Mouse (Mus musculus) myocyte (in vitro differentiated cells): ENCODE data around the gene Zfand6. TPM values are rescaled to one million over a fixed set of nuclear protein-coding genes. Genes with fewer than 3 reads are reported as not detected.
A peak's percentile ranks its signal among the peaks of the same experiment; 100 is the strongest.

Experiments
- H3K27me3 ChIP-seq: one replicate; pipeline ENCODE4 v1.6.1; 2011; ENCODE audit not compliant: control insufficient read depth, insufficient read depth, insufficient read length
- H3K36me3 ChIP-seq: one replicate; pipeline ENCODE4 v1.6.1; 2011; ENCODE audit not compliant: control insufficient read depth, insufficient read depth
- H3K4me2 ChIP-seq: one replicate; pipeline ENCODE4 v1.6.1; 2011; ENCODE audit warnings: low read depth, control low read depth
- H3K4me3 ChIP-seq: one replicate; pipeline ENCODE4 v1.5.1; 2011; ENCODE audit warnings: mild to moderate bottlenecking, control low read depth, moderate library complexity
- H3K79me2 ChIP-seq: one replicate; pipeline ENCODE4 v1.6.1; 2011; ENCODE audit not compliant: control insufficient read depth, insufficient read depth
- H3ac ChIP-seq: one replicate; pipeline ENCODE4 v1.6.1; 2011; ENCODE audit not compliant: control insufficient read depth, insufficient read length
- CEBPB ChIP-seq: IDR thresholded peaks from 2 replicates; pipeline ENCODE4 v1.6.1; 2011; ENCODE audit warnings: mild to moderate bottlenecking, moderate library complexity; ENCODE audit not compliant: poor library complexity, insufficient read depth, severe bottlenecking
- E2F4 ChIP-seq: IDR thresholded peaks from one replicate; pipeline ENCODE4 v1.6.1; 2011; ENCODE audit warnings: mild to moderate bottlenecking, control low read depth, moderate library complexity; ENCODE audit not compliant: insufficient read depth
- MAX ChIP-seq: IDR thresholded peaks from one replicate; pipeline ENCODE4 v1.6.1; 2011; ENCODE audit warnings: low read depth, mild to moderate bottlenecking, control low read depth
- MYOD1 ChIP-seq, 3 experiments: IDR thresholded peaks; one replicate each; pipeline ENCODE4 v1.6.1; 2011; ENCODE audit warnings: control low read depth in 2 of 3, low read depth in 2 of 3, mild to moderate bottlenecking in 2 of 3, moderate library complexity in 1 of 3; ENCODE audit not compliant: insufficient read length in 2 of 3, control insufficient read depth in 1 of 3
- MYOG ChIP-seq, 3 experiments: IDR thresholded peaks; one replicate each; pipeline ENCODE4 v1.6.1; 2011; ENCODE audit warnings: control low read depth in 2 of 3, low read depth in 2 of 3, mild to moderate bottlenecking in 2 of 3; ENCODE audit not compliant: insufficient read length in 2 of 3, control insufficient read depth in 1 of 3, insufficient read depth in 1 of 3
- POLR2A ChIP-seq: IDR thresholded peaks from one replicate; pipeline ENCODE4 v1.6.1; 2011; ENCODE audit warnings: low read depth, mild to moderate bottlenecking, control low read depth, moderate library complexity; ENCODE audit not compliant: insufficient read length
- POLR2AphosphoS2 ChIP-seq: IDR thresholded peaks from one replicate; pipeline ENCODE4 v1.6.1; 2011; ENCODE audit warnings: low read depth, control low read depth; ENCODE audit not compliant: insufficient read length
- REST ChIP-seq: IDR thresholded peaks from one replicate; pipeline ENCODE4 v1.6.1; 2011; ENCODE audit warnings: mild to moderate bottlenecking, control low read depth, moderate library complexity; ENCODE audit not compliant: insufficient read depth, insufficient read length
- SRF ChIP-seq: IDR thresholded peaks from one replicate; pipeline ENCODE4 v1.6.1; 2011; ENCODE audit warnings: low read depth; ENCODE audit not compliant: control insufficient read depth, insufficient read length
- TCF12 ChIP-seq: IDR thresholded peaks from one replicate; pipeline ENCODE4 v1.6.1; 2011; ENCODE audit warnings: mild to moderate bottlenecking, control low read depth; ENCODE audit not compliant: poor library complexity, insufficient read depth, severe bottlenecking
- TCF3 ChIP-seq: IDR thresholded peaks from one replicate; pipeline ENCODE4 v1.6.1; 2011; ENCODE audit warnings: low read depth, control low read depth; ENCODE audit not compliant: insufficient read length
- USF1 ChIP-seq: IDR thresholded peaks from one replicate; pipeline ENCODE4 v1.6.1; 2011; ENCODE audit warnings: low read depth, mild to moderate bottlenecking, control low read depth, moderate library complexity
- polyA plus RNA-seq: library from polyadenylated mRNA; unstranded; fragments of >200 nt; fragmentation: generic; extraction: Trizol; gene quantifications from one replicate; pipeline ENCODE4 v1.2.1, GENCODE M21; 2012; ENCODE audit warnings: missing spikeins

Zfand6 gene
- polyA plus RNA-seq, 1 experiment = 34.7 TPM

- Histone ChIP-seq H3K4me2 (peak overlapping the region; percentile 64), H3K27me3 (no peaks in the 10 kb centered on the region), H3ac (no peak overlapping the region), H3K36me3 (no peaks in the 10 kb centered on the region), H3K4me3 (peak overlapping the region; percentile 24), H3K79me2 (peaks cover 85% of the 10 kb centered on the region)
- TF ChIP-seq POLR2A = no peak
- TF ChIP-seq E2F4 = no peak
- no peak for TF ChIP-seq MAX
- TF ChIP-seq POLR2AphosphoS2 = no peak
- no peak for TF ChIP-seq TCF12
- TF ChIP-seq USF1 = no peak
These were observed 10.5 kb downstream of the Zfand6 start for GRCm38 (mm10) chr7:84679264-84679663.

GRCm38 (mm10) chr7:84673103-84673502 lies 16.7 kb downstream of the Zfand6 start:
- Histone ChIP-seq H3ac (no peak overlapping the region), H3K36me3 (no peaks in the 10 kb centered on the region), H3K4me2 (no peak overlapping the region), H3K4me3 (no peak overlapping the region), H3K79me2 (peaks cover 82% of the 10 kb centered on the region), H3K27me3 (no peaks in the 10 kb centered on the region)
- TF ChIP-seq REST (no peak), POLR2A (no peak), USF1 (no peak), E2F4 (no peak), TCF12 (no peak), POLR2AphosphoS2 (no peak), MYOG (IDR thresholded peaks at IDR 0.05; ENCODE audit: control insufficient read depth in 1 of 3, insufficient read depth in 1 of 3, insufficient read length in 2 of 3, low read depth in 2 of 3) (no peak), MYOD1 (IDR thresholded peaks at IDR 0.05; ENCODE audit: control insufficient read depth in 1 of 3, insufficient read length in 2 of 3, low read depth in 2 of 3) (no peak), SRF (no peak), TCF3 (no peak), CEBPB (no peak), MAX (no peak)

- Histone ChIP-seq H3K36me3 (no peaks in the 10 kb centered on the region), H3K27me3 (no peaks in the 10 kb centered on the region), H3K4me3 (no peak overlapping the region), H3ac (no peak overlapping the region), H3K79me2 (peaks cover 61% of the 10 kb centered on the region), H3K4me2 (no peak overlapping the region)
- TF ChIP-seq POLR2AphosphoS2 (no peak), MYOD1 (IDR thresholded peaks at IDR 0.05; ENCODE audit: control insufficient read depth in 1 of 3, insufficient read length in 2 of 3, low read depth in 2 of 3) (no peak), TCF3 (no peak), POLR2A (no peak), REST (no peak), MAX (no peak), MYOG (IDR thresholded peaks at IDR 0.05; ENCODE audit: control insufficient read depth in 1 of 3, insufficient read depth in 1 of 3, insufficient read length in 2 of 3, low read depth in 2 of 3) (no peak), USF1 (no peak), SRF (no peak)
These were observed 20.1 kb downstream of the Zfand6 start for GRCm38 (mm10) chr7:84669554-84670152.

GRCm38 (mm10) chr7:84667946-84668345 lies 21.8 kb downstream of the Zfand6 start:
- peaks cover 46% of the 10 kb centered on the region for H3K79me2 ChIP-seq
- no peaks in the 10 kb centered on the region for H3K36me3 ChIP-seq
- no peak overlapping the region for H3K4me3 ChIP-seq
- no peak overlapping the region for H3ac ChIP-seq
- TF ChIP-seq E2F4 (no peak), MAX (no peak), REST (no peak), SRF (no peak), MYOD1 (IDR thresholded peaks at IDR 0.05; ENCODE audit: control insufficient read depth in 1 of 3, insufficient read length in 2 of 3, low read depth in 2 of 3) (no peak), USF1 (no peak), POLR2AphosphoS2 (no peak), TCF12 (no peak), MYOG (IDR thresholded peaks at IDR 0.05; ENCODE audit: control insufficient read depth in 1 of 3, insufficient read depth in 1 of 3, insufficient read length in 2 of 3, low read depth in 2 of 3) (no peak), POLR2A (no peak), TCF3 (no peak)
- H3K27me3 ChIP-seq = no peaks in the 10 kb centered on the region
- H3K4me2 ChIP-seq = no peak overlapping the region

- H3K4me2 ChIP-seq = no peak overlapping the region
- H3K79me2 ChIP-seq = peaks cover 26% of the 10 kb centered on the region
- no peaks in the 10 kb centered on the region for H3K27me3 ChIP-seq
- H3ac ChIP-seq = no peak overlapping the region
- peaks cover 2% of the 10 kb centered on the region for H3K36me3 ChIP-seq
- H3K4me3 ChIP-seq = no peak overlapping the region
- TF ChIP-seq REST (no peak), SRF (no peak), CEBPB (no peak), MYOG (IDR thresholded peaks at IDR 0.05; ENCODE audit: control insufficient read depth in 1 of 3, insufficient read depth in 1 of 3, insufficient read length in 2 of 3, low read depth in 2 of 3) (no peak), TCF12 (no peak), POLR2AphosphoS2 (no peak), E2F4 (no peak), TCF3 (no peak), USF1 (no peak), MAX (no peak), POLR2A (no peak), MYOD1 (IDR thresholded peaks at IDR 0.05; ENCODE audit: control insufficient read depth in 1 of 3, insufficient read length in 2 of 3, low read depth in 2 of 3) (no peak)
These were observed 37.0 kb downstream of the Zfand6 start for GRCm38 (mm10) chr7:84652740-84653139.
